Mouse (Mus musculus) cerebellum, adult 9-10 months (tissue): ENCODE measurements at regions not wholly inside any gene's neighbourhood (a gene's known extent, or its start where the extent isn't known, plus 50 kb on each side); places are given as distances from the start of the nearest gene placed in this dataset.
A peak's percentile ranks its signal among the peaks of the same experiment; 100 is the strongest.

Experiments
- DNase-seq: peaks from one replicate; pipeline ENCODE4 v3.0.0; 2022

GRCm38 (mm10) chr13:85639376-85640229 lies 350.7 kb upstream of the Rasa1 start:
- DNase-seq: peak; percentile 2

GRCm38 (mm10) chr13:85629506-85630175 lies 340.7 kb upstream of the Rasa1 start:
- DNase-seq: no peak
